Mouse (Mus musculus) 3134 (cell line): ENCODE results near the gene Cox6b2.
"Not testable (repeated sequence)": the region's sequence is repeated elsewhere in the genome, so short reads cannot be mapped to it uniquely, and the experiment has no call there.

Experiments
- DNase-seq: peaks from one replicate; pipeline ENCODE4 v3.0.0-alpha.2; 2011; ENCODE audit warnings: low spot score; ENCODE audit not compliant: insufficient read length; ENCODE audit errors: extremely low read depth

The Cox6b2 gene

GRCm38 (mm10) chr7:4752821-4753570 lies at the start of gene Cox6b2:
Gene Cox6b2, minus strand, starts transcription at chr7:4753094.
- no peak for DNase-seq

DNA sequence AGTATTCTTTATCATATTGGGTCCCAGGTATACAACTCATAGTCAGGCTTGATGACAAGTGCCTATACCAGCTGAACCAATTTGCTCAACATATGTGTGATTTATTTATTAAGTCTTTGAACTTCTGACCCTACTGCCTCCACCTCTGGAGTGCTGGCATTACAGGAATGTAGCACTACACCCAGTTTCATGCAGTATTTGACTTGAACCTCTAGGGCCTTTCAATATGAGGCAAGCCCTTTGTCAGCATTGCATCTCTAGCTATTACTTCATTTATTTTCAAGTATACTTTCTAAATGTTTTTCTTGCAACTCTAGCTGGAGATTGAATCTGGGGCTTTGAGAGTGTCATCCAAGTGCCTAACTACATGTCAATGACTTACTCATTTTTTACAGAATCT lies 49.4 kb upstream of the Cox6b2 start:
- no peak for DNase-seq

DNA sequence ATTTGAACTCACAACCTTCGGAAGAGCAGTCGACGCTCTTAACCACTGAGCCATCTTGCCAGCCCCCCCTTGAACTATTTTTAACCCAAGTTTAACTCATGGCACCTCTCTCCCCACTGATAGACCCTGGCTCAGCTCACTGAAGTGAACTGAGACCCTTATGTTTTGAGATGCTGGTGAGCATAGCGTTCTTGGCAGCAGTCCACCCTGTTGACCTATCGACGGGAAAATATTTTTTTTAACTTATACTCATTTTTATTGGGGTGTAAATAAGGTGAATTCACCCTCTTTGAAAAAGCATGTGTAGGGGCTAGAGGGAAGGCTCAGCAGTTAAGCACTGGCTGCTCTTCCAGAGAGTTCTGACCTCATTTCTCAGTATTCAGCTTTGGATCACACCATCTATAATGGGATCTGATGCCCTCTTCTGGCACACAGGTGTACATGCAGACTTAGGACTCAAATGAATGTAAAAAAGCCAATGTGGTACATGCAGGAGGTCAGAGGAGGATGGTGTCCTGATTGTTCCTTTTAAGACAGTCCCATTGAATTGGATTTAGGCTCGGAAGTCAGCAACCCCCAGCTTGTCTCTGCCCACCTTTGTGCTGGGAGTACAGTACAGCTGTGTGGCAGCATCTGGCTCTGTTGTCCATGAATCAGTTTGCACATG lies 43.0 kb upstream of the Cox6b2 start:
- DNase-seq = peak; percentile 42

DNA sequence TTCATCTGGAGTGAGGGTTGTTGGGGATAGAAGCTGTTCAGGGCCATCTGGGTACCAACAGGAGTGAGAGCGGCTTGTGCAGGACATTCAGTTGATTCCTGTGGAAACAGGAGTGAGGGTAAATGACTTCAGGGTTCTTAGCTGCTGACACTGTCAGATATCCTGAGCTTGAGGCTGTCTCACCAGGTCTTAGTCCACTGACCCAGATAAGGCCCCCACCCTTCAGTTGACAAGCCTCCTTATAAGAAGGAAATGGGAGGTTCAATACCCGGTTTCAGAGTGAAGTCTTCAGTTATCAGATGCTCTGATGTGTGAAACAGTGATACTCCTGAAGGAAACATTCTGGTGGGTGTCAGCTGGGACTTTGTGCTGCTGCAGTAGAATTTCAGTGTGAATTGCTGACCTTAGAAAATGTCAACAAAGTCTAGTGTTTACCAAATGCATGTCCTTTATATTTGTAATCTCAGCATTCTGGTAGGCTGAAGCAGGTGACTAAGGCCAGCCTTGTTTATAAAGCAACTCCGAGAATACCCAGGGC lies 41.8 kb upstream of the Cox6b2 start:
- no peak for DNase-seq

GRCm38 (mm10) chr7:4793674-4794073 lies 40.8 kb upstream of the Cox6b2 start:
- DNase-seq = no peak

- not testable (repeated sequence) for DNase-seq
These were observed 40.4 kb upstream of the Cox6b2 start for GRCm38 (mm10) chr7:4793248-4793647.

DNA sequence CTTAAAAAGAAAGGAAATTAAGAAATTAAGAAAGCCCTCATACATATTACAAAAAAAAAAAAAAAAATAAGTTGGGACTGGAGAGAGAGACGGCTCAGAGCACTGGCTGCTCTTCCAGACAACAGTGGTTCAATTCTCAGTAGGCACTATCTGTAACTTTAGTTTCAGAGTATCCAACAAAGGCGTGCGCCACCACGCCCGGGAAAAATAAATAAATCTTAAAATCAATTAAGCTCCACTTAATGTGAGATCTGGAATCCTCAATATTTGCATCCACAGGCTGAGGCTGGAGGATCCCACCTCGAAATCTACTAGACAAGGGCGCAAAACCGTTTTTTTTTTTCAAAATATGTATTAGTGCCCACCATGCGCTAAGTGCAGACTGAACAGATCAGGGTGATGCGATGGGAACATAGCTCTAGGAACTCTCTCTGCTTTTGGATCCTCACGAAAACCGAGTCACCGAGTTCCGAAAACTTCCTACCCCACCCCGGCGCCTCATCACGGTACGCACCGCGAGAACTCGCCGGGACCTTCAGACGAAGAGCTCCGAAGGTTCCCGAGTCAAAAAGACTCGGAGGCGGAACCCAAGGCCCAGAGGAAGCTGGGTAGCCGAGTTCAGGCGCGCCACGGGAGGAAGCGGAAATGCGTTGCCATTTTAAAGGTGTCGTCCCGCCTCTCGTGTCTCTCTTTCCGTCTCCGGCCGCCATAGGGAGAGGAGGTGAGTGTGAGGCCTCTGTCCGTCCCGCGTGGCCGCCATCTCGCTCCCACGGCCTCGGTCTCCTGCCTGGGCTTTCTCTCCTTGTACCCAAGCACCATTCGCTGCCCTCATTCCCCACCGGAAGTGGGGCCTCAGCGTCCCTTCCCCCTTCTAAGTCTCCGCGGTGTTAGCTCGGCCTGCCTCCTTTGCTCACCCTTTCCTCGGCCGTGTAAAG lies 39.7 kb upstream of the Cox6b2 start, which contains the start of gene Rpl28:
Rpl28 (plus strand) TSS at position 597 of the 935 bp plus-strand sequence.
- peak; percentile 91 for DNase-seq

DNA sequence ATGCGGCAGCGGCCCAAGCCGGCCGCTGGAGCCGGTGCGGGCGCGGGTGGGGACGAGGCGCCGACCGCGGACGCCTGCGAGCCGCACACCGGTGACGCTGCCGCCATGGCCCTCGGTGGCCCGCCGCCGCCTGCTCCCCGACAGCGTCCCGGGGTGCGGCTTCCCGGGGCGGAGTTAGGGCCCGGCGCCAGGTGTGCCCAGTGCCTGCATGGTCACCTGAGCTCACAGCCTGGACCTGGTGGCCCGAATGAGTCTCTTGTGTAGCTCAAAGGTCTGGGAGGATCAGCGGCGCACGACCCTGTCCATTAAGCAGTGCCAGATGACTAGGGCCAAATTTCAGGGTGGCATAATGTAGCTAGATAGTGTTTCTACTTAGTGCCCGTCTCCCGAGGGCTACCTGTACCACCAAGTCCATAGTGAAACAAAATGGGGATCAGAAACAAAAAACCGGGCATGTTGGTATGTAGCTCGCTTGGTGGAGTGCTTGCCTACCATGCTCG lies 36.6 kb upstream of the Cox6b2 start, which contains the start of gene Tmem238:
Tmem238 (minus strand) TSS at position 221 of the 500 bp plus-strand sequence.
- peak; percentile 71 for DNase-seq

DNA sequence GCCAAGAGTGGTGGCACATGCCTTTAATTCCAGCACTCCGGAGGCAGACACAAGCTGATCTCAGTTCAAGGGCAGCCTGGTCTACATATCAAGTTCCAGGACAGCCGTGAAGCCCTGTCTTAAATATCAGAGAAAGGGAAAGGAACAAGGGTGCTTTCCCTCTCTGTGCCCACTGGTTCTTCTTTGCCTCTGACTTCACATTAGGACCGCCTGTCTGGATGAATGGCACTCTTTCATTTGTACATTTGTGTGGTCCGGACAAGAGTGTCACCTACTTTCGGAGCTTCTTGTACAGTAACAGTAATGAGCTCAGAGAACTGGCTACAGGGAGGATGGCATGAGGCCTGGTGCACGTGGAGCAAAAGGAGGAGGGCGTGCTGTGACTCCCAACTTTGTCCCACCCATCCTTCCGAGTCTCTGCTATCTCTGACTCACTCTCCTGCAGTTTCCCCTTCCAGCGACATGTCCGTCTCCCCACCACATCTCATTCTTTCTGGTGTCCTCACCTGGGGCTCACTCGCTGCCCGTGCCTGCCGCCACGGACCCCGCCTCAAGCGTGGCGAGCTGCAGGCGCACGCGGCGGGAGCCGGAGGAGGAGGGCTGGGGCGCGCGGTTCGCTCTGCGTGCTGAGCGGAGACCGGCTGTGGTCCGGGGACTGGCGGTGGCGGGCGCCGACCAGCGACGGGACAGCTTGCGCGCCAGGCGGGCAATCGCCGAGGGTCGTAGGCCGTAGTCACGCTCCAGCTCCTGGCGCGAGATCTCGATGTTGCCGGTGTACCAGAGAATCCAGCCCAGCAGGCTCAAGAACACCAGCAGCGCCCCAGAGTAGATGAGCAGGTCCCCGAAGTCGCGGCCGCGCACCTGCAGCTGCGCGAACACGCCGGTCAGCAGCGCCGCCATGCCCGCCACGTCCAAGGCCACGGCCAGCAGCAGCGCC lies 35.9 kb upstream of the Cox6b2 start:
- DNase-seq = peak; percentile 85

DNA sequence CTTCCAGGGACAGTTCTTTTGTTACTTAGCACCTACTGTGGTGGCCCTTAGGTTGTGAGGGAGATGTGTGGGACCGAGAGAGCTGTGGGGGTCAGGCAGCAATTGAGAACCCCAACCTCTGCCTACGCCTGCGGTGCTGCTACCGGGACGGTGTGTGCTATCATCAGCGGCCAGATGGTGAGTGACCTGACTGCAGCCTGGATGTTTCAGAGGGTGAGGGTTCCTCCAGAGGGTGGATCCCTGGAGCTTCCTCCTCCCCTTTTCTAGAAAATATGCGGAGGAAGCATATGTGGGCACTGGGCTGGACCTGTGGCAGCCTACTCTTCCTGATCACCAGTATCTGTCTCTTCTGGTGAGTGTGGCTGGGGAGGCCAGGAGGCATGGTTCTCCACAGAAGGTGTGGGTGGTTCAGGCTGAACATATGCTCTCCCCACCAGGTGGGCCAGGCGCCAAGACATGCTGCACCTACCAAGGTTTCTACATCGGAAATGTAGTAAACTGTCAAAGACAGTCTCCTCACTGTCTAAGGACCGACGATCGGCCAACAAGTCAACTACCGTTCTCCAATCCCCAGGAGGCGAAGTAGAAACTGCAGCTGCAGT lies 30.9 kb upstream of the Cox6b2 start:
- DNase-seq = no peak

GRCm38 (mm10) chr7:4782759-4783158 lies 29.9 kb upstream of the Cox6b2 start, which contains the start of the genes Il11 and Tmem190:
Gene Il11, minus strand, starts transcription at chr7:4782859.
Gene Tmem190, plus strand, starts transcription at chr7:4782937.
- no peak for DNase-seq

GRCm38 (mm10) chr7:4782130-4782529 lies 29.2 kb upstream of the Cox6b2 start:
- no peak for DNase-seq

- peak; percentile 37 for DNase-seq
These were observed 27.0 kb upstream of the Cox6b2 start for GRCm38 (mm10) chr7:4779921-4780320.

DNA sequence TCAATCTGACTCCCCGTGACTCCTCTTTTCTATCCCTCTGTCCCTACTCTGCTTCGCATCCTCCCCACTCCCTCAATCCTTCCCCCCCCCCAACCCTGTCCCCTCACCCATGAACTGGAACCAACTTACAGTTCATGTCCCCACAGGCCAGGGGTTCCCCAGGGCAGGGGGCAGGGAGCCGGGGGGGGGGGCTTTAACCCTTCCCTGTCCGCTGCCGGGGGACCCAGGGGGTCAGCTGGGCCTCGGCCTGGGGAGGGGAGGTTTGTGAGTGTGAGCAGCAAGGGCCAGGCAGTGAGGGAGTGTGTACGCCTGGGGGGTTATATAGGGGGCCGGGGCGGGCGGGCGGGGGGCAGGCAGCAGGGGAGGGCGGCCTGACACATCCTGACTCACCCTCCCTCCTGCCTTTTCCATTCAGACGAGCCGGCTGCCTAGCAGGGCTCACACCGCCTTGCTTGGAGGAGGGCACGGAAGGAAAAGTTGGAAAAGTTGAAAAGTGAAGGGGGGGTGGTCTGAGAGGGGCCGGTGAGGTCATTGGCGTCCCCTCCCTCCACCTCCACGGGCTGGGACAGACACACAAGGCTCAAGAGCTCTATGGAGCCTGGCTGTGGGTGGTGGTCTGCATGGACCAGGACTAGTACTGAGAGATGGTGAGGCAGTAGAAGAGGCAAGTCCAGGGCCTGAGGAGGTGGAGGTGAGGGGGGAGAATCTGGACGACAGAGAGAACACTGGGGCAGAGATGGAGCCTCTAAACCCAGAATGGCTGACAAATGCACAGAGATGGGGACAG lies 25.1 kb upstream of the Cox6b2 start:
- no peak for DNase-seq

GRCm38 (mm10) chr7:4776861-4777830 lies 24.3 kb upstream of the Cox6b2 start:
- DNase-seq = no peak

DNA sequence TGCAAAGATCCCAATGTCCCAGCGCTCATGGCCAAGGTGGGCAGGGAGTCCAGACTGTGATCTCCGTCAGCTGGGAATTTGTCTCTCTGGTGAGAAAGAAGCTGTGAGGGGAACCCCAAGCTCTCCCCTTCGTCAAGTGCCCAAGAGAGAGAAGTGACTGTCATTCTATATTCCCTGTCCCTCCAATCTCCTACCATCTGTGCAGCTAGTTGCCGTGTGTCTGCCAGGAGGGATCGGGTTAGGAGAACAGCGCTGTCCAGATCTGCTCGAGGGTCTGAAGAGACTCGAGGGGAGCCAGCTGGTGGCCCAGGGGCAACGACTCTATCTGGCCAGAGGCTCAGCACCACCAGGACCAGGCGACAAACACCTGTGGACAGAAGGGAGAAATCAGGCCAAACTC lies 23.2 kb upstream of the Cox6b2 start:
- no peak for DNase-seq

DNA sequence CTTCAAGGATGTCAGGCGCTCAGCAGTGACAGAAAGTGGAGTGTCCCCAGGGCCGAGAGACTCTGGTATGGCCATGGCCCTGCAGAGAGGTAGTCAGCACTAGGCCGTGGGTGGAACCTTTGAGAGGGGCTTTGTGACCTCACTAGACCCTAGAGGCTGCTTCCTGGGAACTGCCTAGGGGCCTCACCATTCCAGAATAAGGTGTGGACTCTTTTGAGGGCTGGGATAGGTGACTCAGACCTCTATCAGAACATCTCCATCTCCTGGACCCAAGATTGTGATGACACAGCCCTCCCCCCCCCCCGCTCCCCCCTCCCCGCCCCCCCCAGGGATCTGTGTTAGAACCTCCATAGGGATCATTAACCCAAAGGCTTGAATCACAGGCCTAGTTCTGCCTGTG lies 18.3 kb upstream of the Cox6b2 start, which contains the start of gene Fam71e2:
Fam71e2 (minus strand) TSS at position 101 of the 400 bp plus-strand sequence.
- no peak for DNase-seq
